ENCODE assay signal across 15 mouse cellular contexts in genomic region chr13:58966466-58966865, GRCm38 (mm10).
"Had no signal": no experiment of that assay in that cellular context is flagged by ENCODE, and none has a peak within 500 bp of the region (broad histone marks: within the 10 kb centered on the region; RNA-seq: fewer than 3 reads in every experiment).

No protein-coding gene starts in this region.

- H3K9ac ChIP-seq: liver, embryonic 15.5 days; neural tube, embryonic 13.5 days; stomach, embryonic 15.5 days had no signal

- H3K36me3 ChIP-seq: limb, embryonic 10.5 days; liver, embryonic 15.5 days; neural tube, embryonic 13.5 days; stomach, embryonic 15.5 days had no signal

- H3K27me3 ChIP-seq: liver, embryonic 15.5 days; neural tube, embryonic 13.5 days; stomach, embryonic 15.5 days had no signal

- H3K4me3 ChIP-seq: left cerebral cortex, adult 2 months; limb, embryonic 10.5 days; liver, embryonic 15.5 days; neural tube, embryonic 13.5 days; stomach, embryonic 15.5 days had no signal

- H3K4me2 ChIP-seq: liver, embryonic 11.5 days; liver, embryonic 15.5 days; neural tube, embryonic 13.5 days; stomach, embryonic 15.5 days had no signal

- ATAC-seq: lung, postnatal 0 days had no signal

- DNase-seq: kidney, postnatal 10 days; kidney, postnatal 4 days; lung, adult 2 months; lung, postnatal 36 days; midbrain, embryonic 14.5 days; right cerebral cortex, postnatal 14 days; thymus, adult 2 months; thymus, postnatal 25 days had no signal

- H3K4me1 ChIP-seq: liver, embryonic 15.5 days; stomach, embryonic 15.5 days had no signal

- H3K9me3 ChIP-seq: limb, embryonic 10.5 days; liver, embryonic 15.5 days; neural tube, embryonic 13.5 days; stomach, embryonic 15.5 days had no signal

- H3K27ac ChIP-seq: left cerebral cortex, adult 2 months; limb, embryonic 10.5 days; liver, embryonic 15.5 days; stomach, embryonic 15.5 days had no signal
